8 mouse cellular contexts compared by ENCODE assay signal in genomic region chr11:106778589-106779387, GRCm38 (mm10). TPM values are rescaled to one million over a fixed set of nuclear protein-coding genes. Genes with fewer than 3 reads are reported as not detected.
DNase-seq lines count a peak whose midpoint lies in the region; ATAC-seq and TF ChIP-seq lines count a peak whose summit lies in the region.

No protein-coding gene starts in this region.

- H3K4me2 ChIP-seq in forebrain, embryonic 16.5 days (ENCODE audit: low read length): peak overlapping the region; percentile 61

- H3K27me3 ChIP-seq in kidney, adult 2 months (replicated peaks; ENCODE audit: control insufficient read depth, insufficient read depth, low read length): no peaks in the 10 kb centered on the region
- H3K27me3 ChIP-seq in Patski: no peaks in the 10 kb centered on the region
- no peaks in the 10 kb centered on the region for H3K27me3 ChIP-seq in forebrain, embryonic 16.5 days (replicated peaks; ENCODE audit: control insufficient read depth, insufficient read depth, low read length)

- H3K4me3 ChIP-seq in kidney, adult 2 months (ENCODE audit: insufficient read depth, low read depth, low read length): peak overlapping the region; percentile 78
- peak overlapping the region; percentile 78 for H3K4me3 ChIP-seq in forebrain, embryonic 16.5 days (replicated peaks; ENCODE audit: low read length)

- in situ Hi-C loops in Patski (cut with MboI; ENCODE audit: low pct_unique_long_range_greater_than_20kb): no loop called here

- WGBS in kidney, adult 2 months: under 1% methylated on average over 39 of the region's 39 CpGs
- 2% methylated on average over 39 of the region's 39 CpGs for WGBS in forebrain, embryonic 16.5 days

- DNase-seq in kidney, adult 2 months: no peak
- DNase-seq in kidney, adult 8-10 months: no peak
- DNase-seq in Patski (ENCODE audit: low read depth, low spot score): no peak
- no peak for DNase-seq in thymus, adult 18-20 months
- no peak for DNase-seq in cerebellum, postnatal 10 days
- no peak for DNase-seq in adrenal gland, adult 8-10 months

- H3K27ac ChIP-seq in kidney, adult 2 months (ENCODE audit: insufficient read depth, low read depth, low read length): peak overlapping the region; percentile 87
- peak overlapping the region; percentile 92 for H3K27ac ChIP-seq in forebrain, embryonic 16.5 days (ENCODE audit: low read length)

- H3K9ac ChIP-seq in forebrain, embryonic 16.5 days (replicated peaks; ENCODE audit: low read depth, low read length): peak overlapping the region; percentile 79

- CTCF ChIA-PET in Patski (lab: Charles Lee): interaction anchor here (1.2 to 1.7 kb wide), 3 partner anchors 12 to 36 kb away, joined by 3 to 5 read pairs (median 4); no protein-coding TSS in a partner anchor

- no peak for TF ChIP-seq CTCF in kidney, adult 2 months (conservative IDR thresholded peaks at IDR 0.05; ENCODE audit: insufficient read depth, insufficient read length, low read depth, low read length)
- no peak for TF ChIP-seq CTCF in Patski (IDR thresholded peaks at IDR 0.05)

- peaks cover 25% of the 10 kb centered on the region for H3K36me3 ChIP-seq in kidney, adult 2 months (ENCODE audit: control insufficient read depth, insufficient read depth, low read length)
- peaks cover 24% of the 10 kb centered on the region for H3K36me3 ChIP-seq in forebrain, embryonic 16.5 days (ENCODE audit: control insufficient read depth, insufficient read depth)

- POLR2A ChIA-PET in Patski (lab: Charles Lee): interaction anchor here (0.7 to 2.2 kb wide), 2 partner anchors 9 to 180 kb away, joined by 3 to 16 read pairs; partner anchors contain the start of genes Cep95 and Ddx5

- no peaks in the 10 kb centered on the region for H3K9me3 ChIP-seq in forebrain, embryonic 16.5 days (ENCODE audit: control insufficient read depth, low read length)

- H3K4me1 ChIP-seq in kidney, adult 2 months (ENCODE audit: control insufficient read depth, insufficient read depth, low read length): peaks cover 13% of the 10 kb centered on the region
- peaks cover 13% of the 10 kb centered on the region for H3K4me1 ChIP-seq in forebrain, embryonic 16.5 days (replicated peaks; ENCODE audit: control insufficient read depth, insufficient read depth, low read length)

- no peak for TF ChIP-seq POLR2A in kidney, adult 2 months (IDR thresholded peaks at IDR 0.05; ENCODE audit: low read depth, low read length)

- ATAC-seq in Patski: peak; percentile 49
- peak; percentile 83; the same call in 1 of the 2 replicates for ATAC-seq in forebrain, embryonic 16.5 days
- peak; percentile 2; the same call in 1 of the 2 replicates for ATAC-seq in megakaryocyte progenitor cell, adult 5-6 weeks (replicated peaks; ENCODE audit: poor library complexity)

RNA-seq across cellular contexts. Expression of gene Polg2, which starts 0.5 kb away (rescaled TPM):
- polyA plus RNA-seq in kidney, adult 2 months (2012; rRNA removed): 6.3 and 7.2 TPM in 2 replicates
- 8.6 TPM for polyA plus RNA-seq in Patski (2021)
- polyA plus RNA-seq in forebrain, embryonic 16.5 days (2015; fragmentation: Nextera tagmentation; extraction: Ambion mirVana): 8.8 and 8.9 TPM in 2 replicates
- total RNA-seq in megakaryocyte progenitor cell, adult 5-6 weeks (2015): 12.4 and 13.3 TPM in 2 replicates
- 7.2 and 13.5 TPM in 2 replicates for total RNA-seq in megakaryocyte progenitor cell, adult 5-6 weeks (2017)
- 10 to 100 TPM in 1 of 4 experiments, 1 to 10 TPM in 3; 5.5 to 14.4 (median 7.9) TPM for total RNA-seq in adrenal gland, adult 8-10 months (2022)

RNA-seq across cellular contexts. Expression of gene Ddx5, which starts 10.2 kb away (rescaled TPM):
- 253 and 261 TPM in 2 replicates for polyA plus RNA-seq in kidney, adult 2 months (2012; rRNA removed)
- 757 TPM for polyA plus RNA-seq in Patski (2021)
- polyA plus RNA-seq in forebrain, embryonic 16.5 days (2015; fragmentation: Nextera tagmentation; extraction: Ambion mirVana): 520 and 566 TPM in 2 replicates
- 850 and 903 TPM in 2 replicates for total RNA-seq in megakaryocyte progenitor cell, adult 5-6 weeks (2015)
- 1,040 and 1,207 TPM in 2 replicates for total RNA-seq in megakaryocyte progenitor cell, adult 5-6 weeks (2017)
- total RNA-seq in adrenal gland, adult 8-10 months (2022): 1,000 to 10,000 TPM in 1 of 4 experiments, 100 to 1,000 TPM in 3; 854 to 1,069 (median 919) TPM

RNA-seq across cellular contexts. Expression of gene Cep95, which starts 10.3 kb away (rescaled TPM):
- polyA plus RNA-seq in kidney, adult 2 months (2012; rRNA removed): 2.2 and 3.6 TPM in 2 replicates
- 19.4 TPM for polyA plus RNA-seq in Patski (2021)
- 22.5 and 25.9 TPM in 2 replicates for polyA plus RNA-seq in forebrain, embryonic 16.5 days (2015; fragmentation: Nextera tagmentation; extraction: Ambion mirVana)
- 16.9 and 22.0 TPM in 2 replicates for total RNA-seq in megakaryocyte progenitor cell, adult 5-6 weeks (2015)
- total RNA-seq in megakaryocyte progenitor cell, adult 5-6 weeks (2017): 15.6 and 21.3 TPM in 2 replicates
- total RNA-seq in adrenal gland, adult 8-10 months (2022): 10 to 100 TPM in 2 of 4 experiments, 1 to 10 TPM in 2; 8.5 to 14.8 (median 11.4) TPM

RNA-seq across cellular contexts. Expression of gene Milr1, which starts 27.8 kb away (rescaled TPM):
- 0.27 and 0.66 TPM in 2 replicates for polyA plus RNA-seq in kidney, adult 2 months (2012; rRNA removed)
- polyA plus RNA-seq in Patski (2021): 0.59 TPM
- polyA plus RNA-seq in forebrain, embryonic 16.5 days (2015; fragmentation: Nextera tagmentation; extraction: Ambion mirVana): 0.35 and 0.72 TPM in 2 replicates
- total RNA-seq in megakaryocyte progenitor cell, adult 5-6 weeks (2015): 63.1 and 96.7 TPM in 2 replicates
- 82.0 and 96.2 TPM in 2 replicates for total RNA-seq in megakaryocyte progenitor cell, adult 5-6 weeks (2017)
- 1 to 10 TPM; 1.6 to 4.6 (median 2.2) TPM for total RNA-seq in adrenal gland, adult 8-10 months (2022)

RNA-seq across cellular contexts. Expression of gene Pecam1, which starts 28.4 kb away (rescaled TPM):
- polyA plus RNA-seq in kidney, adult 2 months (2012; rRNA removed): 56.8 and 60.4 TPM in 2 replicates
- polyA plus RNA-seq in Patski (2021): 0.05 TPM
- polyA plus RNA-seq in forebrain, embryonic 16.5 days (2015; fragmentation: Nextera tagmentation; extraction: Ambion mirVana): 14.7 and 18.3 TPM in 2 replicates
- total RNA-seq in megakaryocyte progenitor cell, adult 5-6 weeks (2015): 55.0 and 57.0 TPM in 2 replicates
- total RNA-seq in megakaryocyte progenitor cell, adult 5-6 weeks (2017): 38.6 and 43.8 TPM in 2 replicates
- total RNA-seq in adrenal gland, adult 8-10 months (2022): 10 to 100 TPM; 59.0 to 91.0 (median 69.9) TPM

Comparison
In these comparisons a context has a peak if more than half of its experiments do, and no peak if none do; other contexts are left out.
1. ATAC-seq: peak in every context shown above with its lines; median percentile 83 in forebrain, embryonic 16.5 days; 49 in Patski; 2 in megakaryocyte progenitor cell, adult 5-6 weeks.